Mouse (Mus musculus) CH12F3 (cell line): ENCODE results near the gene Slc52a3.
"Not testable (repeated sequence)": the region's sequence is repeated elsewhere in the genome, so short reads cannot be mapped to it uniquely, and the experiment has no call there.

ENCODE experiments used
- in situ Hi-C: fragments of 300-500 bp; cut with MboI; formaldehyde crosslinking; loops from 2 replicates; pipeline ENCODE4 v1.14.3; 2020; ENCODE audit warnings: low sequenced_read_pairs

Gene Slc52a3

DNA sequence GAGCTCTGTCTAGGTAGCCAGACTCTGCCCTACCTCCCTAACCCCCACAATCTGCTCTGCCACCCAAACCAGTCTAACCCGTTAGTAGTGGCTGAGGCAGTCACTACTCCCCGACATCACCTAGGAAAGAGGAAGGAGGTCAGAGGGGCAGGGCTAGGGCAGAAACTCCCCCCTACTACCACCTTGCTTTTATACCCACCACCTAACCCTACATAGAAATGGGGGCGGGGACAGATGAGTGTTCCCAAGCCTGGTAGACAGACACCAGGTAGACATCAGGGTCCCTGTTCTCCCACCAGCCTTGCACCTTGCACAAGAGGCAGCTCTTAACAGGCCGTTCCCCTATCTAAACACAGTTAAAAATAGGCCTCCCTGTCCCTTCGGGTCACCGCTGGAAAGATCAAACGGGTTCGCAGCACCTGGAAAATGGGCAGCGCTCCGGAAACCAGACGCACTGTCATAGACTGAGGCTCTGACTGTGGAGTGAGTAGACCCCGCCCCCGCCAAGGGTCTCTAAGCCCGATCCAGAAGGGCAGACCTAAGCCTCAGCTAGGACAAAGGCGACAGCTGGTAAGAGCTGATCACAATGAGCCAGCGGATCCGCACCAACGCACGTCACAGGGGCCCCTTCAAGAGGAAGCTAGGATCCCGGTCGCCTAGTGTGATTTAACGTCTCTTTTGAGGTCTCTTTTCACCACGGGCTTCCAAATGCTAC lies 23.3 kb upstream of the Slc52a3 start:
- in situ Hi-C loops: no loop called here

DNA sequence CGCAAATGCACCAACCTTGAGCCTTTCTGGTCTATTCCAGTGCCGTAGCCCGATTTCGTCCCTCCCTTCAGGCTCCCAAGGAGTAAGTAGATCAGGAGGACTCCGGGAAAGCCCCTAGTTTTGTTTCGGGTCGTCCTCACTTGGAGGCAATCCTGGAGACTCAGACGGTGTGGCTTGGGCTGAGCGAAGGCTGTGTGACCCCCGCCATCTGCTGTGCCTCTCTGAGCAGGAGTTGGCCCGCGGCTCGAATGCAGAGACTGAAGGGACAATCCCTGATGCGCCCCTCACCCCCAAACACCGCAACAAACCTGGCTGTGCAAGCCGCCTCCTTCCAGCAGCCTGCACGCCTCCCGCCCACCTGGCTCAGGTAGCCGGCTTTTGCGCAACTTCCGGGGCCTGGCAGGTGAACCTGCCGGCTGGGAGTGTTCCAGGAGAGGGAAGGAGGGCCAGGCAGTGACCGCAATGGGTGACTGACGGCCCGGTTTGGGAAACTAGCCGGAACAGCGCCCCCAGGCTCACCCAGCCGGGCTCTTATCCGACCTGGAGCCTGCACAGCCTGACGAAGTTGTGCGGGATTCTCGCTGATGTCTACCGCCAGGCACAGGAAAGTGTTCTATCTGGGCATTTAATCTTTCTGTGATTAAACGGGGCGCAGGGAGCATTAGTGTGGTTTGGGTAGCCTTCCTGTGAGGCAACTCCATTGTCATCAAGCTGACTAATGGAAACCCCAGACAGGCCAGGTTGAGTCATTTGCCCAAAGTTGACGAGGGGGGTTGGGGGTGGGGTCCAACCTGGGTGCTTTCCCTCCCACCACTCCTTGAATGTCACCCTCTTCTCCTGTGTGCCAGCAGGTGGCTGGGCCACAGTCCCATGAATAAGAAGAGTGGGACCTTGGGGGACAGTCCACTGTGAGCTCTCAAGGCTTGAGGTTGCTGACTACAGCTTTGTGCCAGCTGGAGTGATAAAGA lies 22.4 kb upstream of the Slc52a3 start:
- in situ Hi-C loops: no loop called here

- in situ Hi-C loops: no loop called here
Measured at GRCm38 (mm10) chr2:151975295-151975694, 21.0 kb upstream of the Slc52a3 start.

- in situ Hi-C loops: no loop called here
Measured at GRCm38 (mm10) chr2:151976067-151976466, 20.2 kb upstream of the Slc52a3 start.

DNA sequence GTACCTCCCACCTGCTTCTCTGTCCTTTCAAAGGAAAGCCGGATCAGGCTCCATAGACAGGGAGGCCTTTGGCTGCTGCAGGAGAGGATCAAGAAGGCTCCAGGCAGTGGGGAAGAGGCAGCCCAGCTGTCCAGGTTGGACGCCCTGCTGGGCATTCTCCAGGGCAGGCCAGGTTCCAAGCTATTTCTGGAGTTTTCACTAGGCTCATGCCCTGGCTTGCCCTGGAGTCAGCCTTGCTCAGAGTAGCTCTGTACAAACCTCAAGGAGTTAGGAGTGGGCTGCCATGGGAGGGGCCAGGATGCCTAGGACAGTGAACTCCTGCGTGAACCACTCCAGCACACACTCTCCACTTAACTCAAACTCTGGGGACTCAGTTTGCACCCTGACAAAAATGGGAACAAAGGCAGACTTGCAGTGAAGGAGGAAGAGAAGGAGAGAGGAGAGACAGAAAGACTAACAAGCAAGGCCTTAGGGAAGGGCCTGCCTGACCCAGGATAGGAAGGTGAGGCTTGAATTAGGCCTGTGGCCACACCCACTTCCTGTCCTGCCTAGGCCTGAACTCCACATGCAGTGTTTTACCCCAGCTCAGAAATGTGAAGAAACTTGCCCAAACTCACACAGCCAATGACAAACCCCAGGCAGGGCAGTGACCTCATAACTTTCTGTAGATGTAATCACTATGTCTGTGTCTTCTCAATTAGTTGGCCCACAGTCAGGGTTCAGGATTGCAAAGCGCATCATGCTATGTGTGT lies 18.4 kb upstream of the Slc52a3 start:
- in situ Hi-C loops: no loop called here

DNA sequence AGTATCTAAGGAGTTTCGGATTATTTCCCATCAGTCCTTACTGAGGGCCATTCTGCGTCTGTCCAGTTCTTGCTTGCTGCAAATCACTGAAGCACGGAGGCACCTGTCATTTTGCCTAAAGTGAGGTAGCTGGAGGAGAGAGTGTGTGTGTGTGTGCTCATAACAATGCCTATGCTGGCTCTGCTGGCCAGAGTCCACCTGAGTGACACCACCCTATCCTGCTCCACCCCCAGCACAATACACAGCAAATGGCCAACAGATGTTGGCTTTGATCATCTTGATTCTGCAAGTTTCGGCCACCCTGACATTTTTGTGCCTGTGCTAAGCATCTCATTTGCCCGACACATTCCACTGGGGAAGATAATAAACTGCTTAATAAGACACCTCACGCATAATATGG lies 17.8 kb upstream of the Slc52a3 start:
- in situ Hi-C loops: no loop called here

DNA sequence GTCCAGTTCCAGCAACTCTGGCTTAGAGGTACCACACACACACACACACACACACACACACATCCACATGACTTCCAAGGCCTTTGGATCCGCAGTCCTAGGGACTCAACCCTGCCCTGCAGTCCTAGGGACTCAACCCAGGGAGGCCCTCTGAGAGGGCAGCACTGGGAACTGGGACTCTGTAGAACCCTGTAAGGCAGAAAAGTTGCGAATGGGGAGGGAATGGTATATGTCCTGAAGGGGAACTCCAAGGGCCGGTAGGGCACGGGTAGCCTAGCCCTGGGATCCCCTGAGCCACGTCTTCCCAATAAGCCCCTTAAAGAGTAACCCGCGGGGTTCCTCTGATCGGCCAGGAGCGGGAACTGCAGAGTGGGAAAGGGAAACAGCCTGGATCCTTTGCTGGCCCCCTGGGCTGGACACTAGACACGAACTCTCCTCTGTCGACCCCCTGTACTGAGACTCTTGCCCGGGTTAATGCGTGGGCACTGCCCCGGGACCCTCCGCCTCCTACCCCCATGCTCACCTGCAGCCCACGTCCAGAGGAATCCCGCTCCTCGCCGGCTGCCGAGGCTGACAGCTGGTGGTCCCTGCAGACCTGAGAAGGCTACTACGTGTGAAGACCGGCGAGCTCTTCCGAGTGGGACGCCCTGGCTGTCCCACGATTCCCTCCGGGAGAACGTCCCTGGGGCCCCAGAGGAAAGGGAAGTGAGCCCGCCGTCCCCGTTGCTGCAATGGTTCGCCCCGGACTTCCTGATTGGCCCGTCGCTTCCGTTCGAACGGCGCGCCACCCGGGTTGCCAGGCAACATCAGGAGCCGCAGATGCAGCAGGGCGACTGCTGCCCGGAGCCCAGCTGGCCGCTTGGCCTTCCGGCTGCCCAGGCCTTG lies 16.6 kb upstream of the Slc52a3 start, which contains the start of gene Fam110a:
Gene Fam110a (minus strand): TSS at position 750 of the 885 bp plus-strand sequence.
- in situ Hi-C loops: no loop called here

DNA sequence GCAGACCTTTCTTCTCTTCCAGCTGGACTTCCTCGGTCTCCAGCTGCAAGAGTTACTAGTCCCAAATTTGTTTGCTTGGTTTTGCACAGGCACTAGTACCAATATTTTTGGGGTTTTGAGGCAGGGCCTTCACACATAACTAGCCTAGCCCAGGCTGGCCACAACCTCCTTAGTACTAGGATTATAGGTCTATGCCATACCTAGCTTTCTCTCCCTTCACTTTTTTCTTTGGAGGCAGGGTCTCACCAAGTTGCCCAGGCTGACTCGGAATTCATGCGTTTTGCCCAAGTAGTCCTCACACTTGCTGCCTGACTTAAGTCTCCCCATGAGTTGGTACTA lies 16.0 kb upstream of the Slc52a3 start:
- in situ Hi-C loops: no loop called here

DNA sequence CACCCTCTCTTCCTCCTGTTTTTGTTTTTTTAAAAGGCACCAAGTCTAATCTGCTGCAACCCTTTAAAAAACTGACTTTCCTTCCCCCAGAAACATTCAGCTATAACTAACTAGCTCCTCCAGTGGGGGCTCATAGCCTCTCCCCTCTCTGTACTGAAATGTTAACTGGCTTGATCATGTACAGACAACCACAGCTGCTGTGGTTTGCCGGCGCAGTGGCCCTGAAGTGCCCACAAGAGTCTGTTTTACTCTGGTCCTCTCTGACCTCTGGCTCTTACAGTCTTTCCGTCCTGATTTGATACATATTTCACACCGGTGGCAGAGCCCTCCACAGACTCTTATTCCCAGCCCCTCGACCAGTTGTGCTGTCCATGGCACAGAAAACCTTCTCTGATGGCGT lies 15.0 kb upstream of the Slc52a3 start:
- in situ Hi-C loops: no loop called here

- in situ Hi-C loops: no loop called here
Measured at GRCm38 (mm10) chr2:151982476-151982875, 13.8 kb upstream of the Slc52a3 start.

GRCm38 (mm10) chr2:151984019-151984418 lies 12.3 kb upstream of the Slc52a3 start:
- in situ Hi-C loops: no loop called here

GRCm38 (mm10) chr2:151985426-151986172 lies 10.7 kb upstream of the Slc52a3 start:
- in situ Hi-C loops: no loop called here

GRCm38 (mm10) chr2:151986958-151987357 lies 9.4 kb upstream of the Slc52a3 start:
- in situ Hi-C loops: no loop called here

- in situ Hi-C loops: no loop called here
Measured at GRCm38 (mm10) chr2:151988978-151989377, 7.3 kb upstream of the Slc52a3 start.

GRCm38 (mm10) chr2:151990985-151991394 lies 5.3 kb upstream of the Slc52a3 start:
- in situ Hi-C loops: no loop called here

- in situ Hi-C loops: no loop called here
Measured at GRCm38 (mm10) chr2:151991446-151991845, 4.9 kb upstream of the Slc52a3 start.

DNA sequence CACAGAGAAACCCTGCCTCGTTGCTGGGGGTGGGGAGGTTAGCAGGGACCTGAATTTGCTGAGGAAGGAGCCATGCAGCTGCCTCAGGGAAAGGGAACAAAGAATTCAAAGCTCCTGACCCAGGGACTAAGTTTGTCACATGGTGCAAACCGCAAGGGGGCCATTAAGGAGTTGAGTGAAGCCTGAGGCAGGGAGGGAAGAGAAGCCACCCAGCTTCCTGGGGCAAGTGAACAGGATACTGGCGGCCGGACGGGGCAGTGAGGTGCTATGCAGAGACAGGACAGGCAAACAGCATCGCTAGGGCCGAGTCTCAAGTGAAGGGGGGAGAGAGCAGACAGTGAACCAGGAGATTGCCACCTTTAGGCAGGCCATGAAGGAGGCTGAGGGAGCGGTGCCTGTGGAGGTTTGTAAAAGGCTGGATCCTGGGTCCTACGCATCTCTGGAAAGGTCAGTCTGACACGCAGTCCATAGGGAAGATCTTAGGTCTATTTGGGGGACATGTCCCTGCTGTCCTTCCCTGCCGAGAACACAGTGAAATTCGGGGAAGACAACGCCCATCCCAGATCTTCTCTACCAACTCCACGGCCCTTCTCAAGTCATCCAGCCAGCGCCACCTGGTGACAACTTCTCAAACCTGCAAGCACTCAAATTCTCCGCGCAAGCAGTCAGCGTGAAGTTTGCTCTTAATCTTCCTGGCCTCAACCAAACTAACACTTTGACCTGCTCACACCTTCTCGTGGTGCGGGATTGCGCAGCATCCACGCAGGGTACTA lies 1.8 kb upstream of the Slc52a3 start:
- in situ Hi-C loops: no loop called here

- in situ Hi-C loops: not testable (repeated sequence)
Measured at GRCm38 (mm10) chr2:151997190-151997575, 872 bp downstream of the Slc52a3 start.
